Mouse (Mus musculus) forebrain, postnatal 0 days (tissue): Measurements from ENCODE around the gene Ccdc77. TPM values are rescaled to one million over a fixed set of nuclear protein-coding genes. Genes with fewer than 3 reads are reported as not detected.

Source experiments
- ATAC-seq: fragments of 200-750 bp; cut with Nextera tagmentation; 2 replicates; pipeline ENCODE4 v1.8.0; 2017; ENCODE audit warnings: mild to moderate bottlenecking, moderate library complexity
- DNase-seq: peaks from one replicate; pipeline ENCODE4 v3.0.0-alpha.2; 2015
- H3K27ac ChIP-seq: fragments of 300-500 bp; sonication (generic); 2 replicates; pipeline ENCODE4 v1.5.1; 2014; ENCODE audit warnings: low read depth, mild to moderate bottlenecking, antibody characterized with exemption, low read length, moderate library complexity, mixed read lengths
- H3K27me3 ChIP-seq: fragments of 300-500 bp; sonication (generic); 2 replicates; pipeline ENCODE4 v1.6.1; 2014; ENCODE audit warnings: mild to moderate bottlenecking, low read length, mixed read lengths; ENCODE audit not compliant: insufficient read depth
- H3K36me3 ChIP-seq: fragments of 300-500 bp; sonication (generic); 2 replicates; pipeline ENCODE4 v1.6.1; 2014; ENCODE audit warnings: mild to moderate bottlenecking, moderate library complexity; ENCODE audit not compliant: insufficient read depth
- H3K4me1 ChIP-seq: fragments of 300-500 bp; sonication (generic); 2 replicates; pipeline ENCODE4 v1.6.1; 2014; ENCODE audit warnings: antibody characterized with exemption; ENCODE audit not compliant: insufficient read depth
- H3K4me2 ChIP-seq: fragments of 300-500 bp; sonication (generic); 2 replicates; pipeline ENCODE4 v1.6.1; 2014; ENCODE audit warnings: low read depth, mild to moderate bottlenecking, moderate library complexity
- H3K4me3 ChIP-seq: fragments of 300-500 bp; sonication (generic); 2 replicates; pipeline ENCODE4 v1.5.1; 2014; ENCODE audit warnings: low read depth, low read length, mixed read lengths
- H3K9ac ChIP-seq: fragments of 300-500 bp; sonication (generic); 2 replicates; pipeline ENCODE4 v1.6.1; 2014; ENCODE audit warnings: mild to moderate bottlenecking
- H3K9me3 ChIP-seq: fragments of 300-500 bp; sonication (generic); 2 replicates; pipeline ENCODE4 v1.6.1; 2016; ENCODE audit warnings: low read length
- CTCF ChIP-seq: sonication (generic); IDR thresholded peaks from 2 replicates; pipeline ENCODE4 v1.5.1; 2016; ENCODE audit warnings: antibody characterized with exemption, control low read depth, low read depth
- WGBS: fragments of 180-500 bp; shearing (Covaris S2); extraction: QIAGEN DNeasy Blood & Tissue Kit; methylation state at CpG from one replicate; pipeline ENCODE4 v1.1.7; 2014; 5-methylcytosine and 5-hydroxymethylcytosine counted together
- polyA plus RNA-seq: library from polyadenylated mRNA; unstranded; fragments of >200 nt; fragmentation: Nextera tagmentation; extraction: Ambion mirVana; gene quantifications from 2 replicates; pipeline ENCODE4 v1.2.1, GENCODE M21; 2015
- total RNA-seq: library from RNA; depleted of rRNA; stranded (reverse); fragments of >200 nt; gene quantifications from 2 replicates; pipeline ENCODE4 v1.2.3, GENCODE M21; 2014

The Ccdc77 gene
- total and polyA plus RNA-seq, 2 experiments from 2014 or later = 8.3 to 13.5 TPM

GRCm38 (mm10) chr6:120294056-120294784 lies 70.0 kb downstream of the Ccdc77 start, which contains the start of the genes D330020A13Rik and B4galnt3:
Gene D330020A13Rik (plus strand): TSS chr6:120294364.
Gene B4galnt3 (minus strand): TSS chr6:120294559.
- WGBS = under 1% methylated on average over 74 of the region's 79 CpGs
- no peaks in the 10 kb centered on the region for H3K9me3 ChIP-seq

GRCm38 (mm10) chr6:120291396-120292009 lies 72.7 kb downstream of the Ccdc77 start:
- 83% methylated on average over 7 of the region's 7 CpGs for WGBS
- ATAC-seq = no peak
- no peak for DNase-seq
- Histone ChIP-seq H3K4me1 (0 out of 2 replicates have a peak, but pooled peaks cover 2% of the 10 kb centered on the region), H3K4me3 (no peak overlapping the region), H3K9me3 (no peaks in the 10 kb centered on the region), H3K4me2 (no peak overlapping the region), H3K9ac (no peak overlapping the region), H3K27me3 (peaks cover 8% of the 10 kb centered on the region; the same call in 1 of the 2 replicates), H3K27ac (no peak overlapping the region), H3K36me3 (no peaks in the 10 kb centered on the region)
- TF ChIP-seq CTCF = no peak

More at GRCm38 (mm10) chr6:120294056-120294784, 70.0 kb downstream of the Ccdc77 start, which contains the start of the genes D330020A13Rik and B4galnt3:
- Histone ChIP-seq H3K27ac (no peak within 1 kb of the TSS), H3K4me1 (0 out of 2 replicates have a peak, but pooled peaks cover 2% of the 10 kb centered on the region), H3K9ac (peak within 1 kb of the TSS; percentile 53), H3K4me3 (peak within 1 kb of the TSS; percentile 64), H3K36me3 (no peaks in the 10 kb centered on the region), H3K4me2 (peak within 1 kb of the TSS; percentile 98), H3K27me3 (peaks cover 8% of the 10 kb centered on the region; the same call in 1 of the 2 replicates)
- ATAC-seq (peak; percentile 86), DNase-seq (peak; percentile 63)
- TF ChIP-seq CTCF = no peak

- Histone ChIP-seq H3K9ac (no peak overlapping the region), H3K4me2 (no peak overlapping the region), H3K4me3 (no peak overlapping the region), H3K36me3 (no peaks in the 10 kb centered on the region), H3K27ac (no peak overlapping the region), H3K9me3 (no peaks in the 10 kb centered on the region), H3K27me3 (peaks cover 8% of the 10 kb centered on the region; the same call in 1 of the 2 replicates), H3K4me1 (no peaks in the 10 kb centered on the region)
- no peak for TF ChIP-seq CTCF
- WGBS = 86% methylated on average over 4 of the region's 4 CpGs
- DNase-seq = no peak
- ATAC-seq = no peak
These were observed 74.7 kb downstream of the Ccdc77 start for GRCm38 (mm10) chr6:120289430-120289829.

- peaks cover 8% of the 10 kb centered on the region; the same call in 1 of the 2 replicates for H3K27me3 ChIP-seq
- ATAC-seq (no peak), DNase-seq (no peak)
- H3K4me2 ChIP-seq = no peak overlapping the region
- H3K9ac ChIP-seq = no peak overlapping the region
- H3K4me1 ChIP-seq = no peaks in the 10 kb centered on the region
- no peak overlapping the region for H3K4me3 ChIP-seq
- H3K27ac ChIP-seq = no peak overlapping the region
- no peaks in the 10 kb centered on the region for H3K36me3 ChIP-seq
- no peaks in the 10 kb centered on the region for H3K9me3 ChIP-seq
- 50% methylated on average over 7 of the region's 7 CpGs for WGBS
- no peak for TF ChIP-seq CTCF
These were observed 75.6 kb downstream of the Ccdc77 start for GRCm38 (mm10) chr6:120288541-120288940.

- TF ChIP-seq CTCF = no peak
- 88% methylated on average over 9 of the region's 9 CpGs for WGBS
These were observed 76.9 kb downstream of the Ccdc77 start for GRCm38 (mm10) chr6:120287279-120287678.

GRCm38 (mm10) chr6:120276874-120277449 lies 87.2 kb downstream of the Ccdc77 start:
- no peaks in the 10 kb centered on the region for H3K4me1 ChIP-seq
- ATAC-seq = no peak
- no peaks in the 10 kb centered on the region for H3K36me3 ChIP-seq
- H3K27me3 ChIP-seq = no peaks in the 10 kb centered on the region
- H3K4me2 ChIP-seq = no peak overlapping the region
- 84% methylated on average over 7 of the region's 7 CpGs for WGBS
- DNase-seq = no peak
- no peaks in the 10 kb centered on the region for H3K9me3 ChIP-seq
- H3K27ac ChIP-seq = no peak overlapping the region
- no peak overlapping the region for H3K4me3 ChIP-seq
- TF ChIP-seq CTCF = no peak
- H3K9ac ChIP-seq = no peak overlapping the region

More at GRCm38 (mm10) chr6:120287279-120287678, 76.9 kb downstream of the Ccdc77 start:
- H3K9me3 ChIP-seq = no peaks in the 10 kb centered on the region
- DNase-seq = no peak
- H3K36me3 ChIP-seq = no peaks in the 10 kb centered on the region
- H3K4me2 ChIP-seq = no peak overlapping the region
- H3K4me3 ChIP-seq = no peak overlapping the region
- no peak overlapping the region for H3K9ac ChIP-seq
- H3K27ac ChIP-seq = no peak overlapping the region
- H3K27me3 ChIP-seq = no peaks in the 10 kb centered on the region
- no peak for ATAC-seq
- no peaks in the 10 kb centered on the region for H3K4me1 ChIP-seq

GRCm38 (mm10) chr6:120275301-120275700 lies 88.9 kb downstream of the Ccdc77 start:
- H3K4me1 ChIP-seq = no peaks in the 10 kb centered on the region
- DNase-seq (no peak), ATAC-seq (no peak)
- no peaks in the 10 kb centered on the region for H3K36me3 ChIP-seq
- H3K27me3 ChIP-seq = no peaks in the 10 kb centered on the region
- H3K4me2 ChIP-seq = no peak overlapping the region
- no peak overlapping the region for H3K4me3 ChIP-seq
- H3K9ac ChIP-seq = no peak overlapping the region
- no peaks in the 10 kb centered on the region for H3K9me3 ChIP-seq
- no peak for TF ChIP-seq CTCF
- 70% methylated on average over 6 of the region's 6 CpGs for WGBS
- no peak overlapping the region for H3K27ac ChIP-seq
